Mouse (Mus musculus) retina, embryonic 14.5 days (tissue): ENCODE results near the gene Csdc2.
A peak's percentile ranks its signal among the peaks of the same experiment; 100 is the strongest.
"Not testable (repeated sequence)": the region's sequence is repeated elsewhere in the genome, so short reads cannot be mapped to it uniquely, and the experiment has no call there.

Source experiments
- DNase-seq: peaks from one replicate; pipeline ENCODE4 v3.0.0-alpha.2; 2015; ENCODE audit warnings: low spot score

Gene Csdc2

GRCm38 (mm10) chr15:81955414-81955813 is 18.9 kb downstream of the Csdc2 start:
- DNase-seq = no peak

GRCm38 (mm10) chr15:81956457-81956856 is 19.9 kb downstream of the Csdc2 start:
- peak; percentile 78 for DNase-seq

- DNase-seq = no peak
Measured at GRCm38 (mm10) chr15:81957598-81957997, 21.0 kb downstream of the Csdc2 start.

- no peak for DNase-seq
Measured at GRCm38 (mm10) chr15:81958906-81959305, 22.3 kb downstream of the Csdc2 start.

GRCm38 (mm10) chr15:81960171-81961077 is 23.9 kb downstream of the Csdc2 start, which contains the start of gene Pmm1:
Gene Pmm1 (minus strand): TSS chr15:81960930.
- DNase-seq = peak; percentile 100

- DNase-seq = no peak
Measured at GRCm38 (mm10) chr15:81961078-81961451, 24.5 kb downstream of the Csdc2 start.

- DNase-seq = no peak
Measured at GRCm38 (mm10) chr15:81964262-81964661, 27.7 kb downstream of the Csdc2 start.

- DNase-seq = no peak
Measured at GRCm38 (mm10) chr15:81964980-81965545, 28.5 kb downstream of the Csdc2 start.

- DNase-seq = no peak
Measured at GRCm38 (mm10) chr15:81966062-81966829, 29.7 kb downstream of the Csdc2 start.

- no peak for DNase-seq
Measured at GRCm38 (mm10) chr15:81967821-81968220, 31.3 kb downstream of the Csdc2 start.

- DNase-seq = no peak
Measured at GRCm38 (mm10) chr15:81968447-81968846, 31.9 kb downstream of the Csdc2 start.

GRCm38 (mm10) chr15:81969173-81969572 is 32.6 kb downstream of the Csdc2 start:
- no peak for DNase-seq

GRCm38 (mm10) chr15:81969635-81970034 is 33.1 kb downstream of the Csdc2 start:
- not testable (repeated sequence) for DNase-seq

GRCm38 (mm10) chr15:81970498-81970897 is 33.9 kb downstream of the Csdc2 start:
- not testable (repeated sequence) for DNase-seq

- not testable (repeated sequence) for DNase-seq
Measured at GRCm38 (mm10) chr15:81975156-81975555, 38.6 kb downstream of the Csdc2 start.

GRCm38 (mm10) chr15:81980321-81980720 is 43.8 kb downstream of the Csdc2 start, which contains the start of gene 1700029P11Rik:
Gene 1700029P11Rik (plus strand): TSS chr15:81980540.
- no peak for DNase-seq

- no peak for DNase-seq
Measured at GRCm38 (mm10) chr15:81982173-81982572, 45.6 kb downstream of the Csdc2 start.

- DNase-seq = peak; percentile 77
Measured at GRCm38 (mm10) chr15:81985267-81986161, 49.0 kb downstream of the Csdc2 start.

- DNase-seq = no peak
Measured at GRCm38 (mm10) chr15:81987646-81988045, 51.1 kb downstream of the Csdc2 start, which contains the start of gene Xrcc6. Gene Xrcc6 (plus strand): TSS chr15:81987835.

- DNase-seq = peak; percentile 97
Measured at GRCm38 (mm10) chr15:81989371-81990062, 53.0 kb downstream of the Csdc2 start.

GRCm38 (mm10) chr15:81990549-81990948 is 54.0 kb downstream of the Csdc2 start:
- DNase-seq = no peak
